Mouse (Mus musculus) forebrain, embryonic 13.5 days (tissue): Measurements from ENCODE around the gene Zfp27. TPM values are rescaled to one million over a fixed set of nuclear protein-coding genes. Genes with fewer than 3 reads are reported as not detected.

Experiments
- ATAC-seq: fragments of 200-750 bp; cut with Nextera tagmentation; 2 replicates; pipeline ENCODE4 v1.8.0; 2017
- H3K27ac ChIP-seq: fragments of 300-500 bp; sonication (generic); 2 replicates; pipeline ENCODE4 v1.5.1; 2015; ENCODE audit warnings: inconsistent platforms, mild to moderate bottlenecking, moderate library complexity
- H3K27me3 ChIP-seq: fragments of 300-500 bp; sonication (generic); 2 replicates; pipeline ENCODE4 v1.6.1; 2015; ENCODE audit warnings: mild to moderate bottlenecking, inconsistent platforms
- H3K36me3 ChIP-seq: fragments of 300-500 bp; sonication (generic); 2 replicates; pipeline ENCODE4 v1.6.1; 2015; ENCODE audit warnings: mild to moderate bottlenecking, inconsistent platforms; ENCODE audit not compliant: poor library complexity, severe bottlenecking
- H3K4me1 ChIP-seq: fragments of 300-500 bp; sonication (generic); 2 replicates; pipeline ENCODE4 v1.6.1; 2015; ENCODE audit warnings: inconsistent platforms
- H3K4me2 ChIP-seq: fragments of 300-500 bp; sonication (generic); 2 replicates; pipeline ENCODE4 v1.6.1; 2015; ENCODE audit warnings: inconsistent platforms, mild to moderate bottlenecking, moderate library complexity
- H3K4me3 ChIP-seq: fragments of 300-500 bp; sonication (generic); 2 replicates; pipeline ENCODE4 v1.5.1; 2015; ENCODE audit warnings: mild to moderate bottlenecking, inconsistent platforms
- H3K9ac ChIP-seq: fragments of 300-500 bp; sonication (generic); 2 replicates; pipeline ENCODE4 v1.6.1; 2015; ENCODE audit warnings: mild to moderate bottlenecking, inconsistent platforms
- H3K9me3 ChIP-seq: fragments of 300-500 bp; sonication (generic); replicated peaks from 2 replicates; pipeline ENCODE4 v1.6.1; 2016; ENCODE audit warnings: inconsistent platforms
- WGBS: fragments of 180-500 bp; shearing (Covaris S2); methylation state at CpG from one replicate; pipeline ENCODE4 v1.1.7; 2015; 5-methylcytosine and 5-hydroxymethylcytosine counted together
- polyA plus RNA-seq: library from polyadenylated mRNA; unstranded; fragments of >200 nt; fragmentation: Nextera tagmentation; extraction: Ambion mirVana; gene quantifications from 2 replicates; pipeline ENCODE4 v1.2.1, GENCODE M21; 2015

Gene Zfp27
- 13.7 and 15.5 TPM in 2 replicates for polyA plus RNA-seq

DNA sequence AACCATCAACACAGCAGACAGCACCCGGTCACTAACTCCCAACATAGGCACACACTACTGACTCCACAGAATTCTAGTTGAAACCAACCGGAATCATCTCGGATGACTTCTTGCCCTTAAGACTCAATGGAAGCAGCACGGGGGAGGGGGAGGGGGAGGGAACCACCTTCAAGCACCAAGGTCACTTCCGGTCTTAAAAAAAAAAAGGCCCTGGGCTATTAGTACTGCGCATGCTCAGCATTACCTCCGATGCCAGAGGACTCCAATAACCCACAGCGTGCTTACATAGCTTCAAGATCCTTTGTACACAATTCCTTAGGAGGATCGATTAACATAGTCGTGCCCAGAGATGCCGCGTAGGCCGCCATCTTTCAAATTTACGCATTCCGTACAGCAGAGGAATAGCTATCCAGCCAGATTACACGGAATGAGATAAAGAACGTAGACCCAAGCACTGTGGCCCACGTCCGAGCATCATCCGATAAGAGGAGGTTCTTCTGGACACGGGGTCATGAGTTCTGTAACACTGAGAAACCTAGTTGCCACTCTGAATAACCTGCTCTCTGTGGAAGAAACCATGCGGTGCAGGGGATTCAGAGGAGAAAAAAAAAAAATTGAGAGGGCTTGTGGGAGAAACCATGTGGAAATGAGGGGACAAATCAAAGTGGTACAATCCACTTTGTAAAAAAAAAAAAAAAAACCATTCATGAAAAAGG is at the start of gene Zfp27:
Gene Zfp27 (minus strand): TSS at position 607 of the 716 bp plus-strand sequence.
- H3K4me1 ChIP-seq = peaks cover 29% of the 10 kb centered on the region

DNA sequence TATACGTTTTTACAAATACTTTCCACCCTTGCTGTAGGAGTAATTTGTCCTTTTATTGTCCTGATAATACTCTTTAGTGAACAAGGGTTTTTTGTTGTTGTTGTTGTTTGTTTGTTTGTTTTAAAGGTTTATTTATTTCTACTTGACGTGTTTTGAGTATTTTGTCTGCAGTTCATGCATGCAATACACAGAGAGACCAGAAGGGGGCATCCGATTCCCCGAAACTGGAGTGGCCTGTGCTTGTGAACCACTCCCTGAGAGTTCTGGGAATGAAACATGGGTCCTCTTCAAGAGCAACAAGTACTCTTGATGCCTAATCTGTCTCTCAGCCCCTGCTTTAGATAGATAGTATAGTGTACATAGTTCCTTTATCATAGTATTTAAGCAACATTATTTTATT is 48.4 kb upstream of the Zfp27 start:
- Histone ChIP-seq H3K4me1 (peaks cover 15% of the 10 kb centered on the region), H3K27me3 (no peaks in the 10 kb centered on the region), H3K9me3 (no peaks in the 10 kb centered on the region), H3K4me3 (no peak overlapping the region; the same call in 1 of the 2 replicates), H3K4me2 (peak overlapping the region; percentile 66), H3K27ac (no peak overlapping the region), H3K9ac (no peak overlapping the region), H3K36me3 (peaks cover 16% of the 10 kb centered on the region)
- WGBS = 24% methylated on average over 4 of the region's 4 CpGs
- no peak for ATAC-seq

More for the DNA sequence above, at the start of gene Zfp27:
- Histone ChIP-seq H3K4me3 (peak within 1 kb of the TSS; percentile 58), H3K9ac (peak within 1 kb of the TSS; percentile 71), H3K4me2 (peak within 1 kb of the TSS; percentile 67), H3K9me3 (no peaks in the 10 kb centered on the region), H3K36me3 (peaks cover 20% of the 10 kb centered on the region), H3K27ac (peak within 1 kb of the TSS; percentile 99), H3K27me3 (no peaks in the 10 kb centered on the region)
- WGBS = under 1% methylated on average over 22 of the region's 22 CpGs
- ATAC-seq = peak; percentile 84

DNA sequence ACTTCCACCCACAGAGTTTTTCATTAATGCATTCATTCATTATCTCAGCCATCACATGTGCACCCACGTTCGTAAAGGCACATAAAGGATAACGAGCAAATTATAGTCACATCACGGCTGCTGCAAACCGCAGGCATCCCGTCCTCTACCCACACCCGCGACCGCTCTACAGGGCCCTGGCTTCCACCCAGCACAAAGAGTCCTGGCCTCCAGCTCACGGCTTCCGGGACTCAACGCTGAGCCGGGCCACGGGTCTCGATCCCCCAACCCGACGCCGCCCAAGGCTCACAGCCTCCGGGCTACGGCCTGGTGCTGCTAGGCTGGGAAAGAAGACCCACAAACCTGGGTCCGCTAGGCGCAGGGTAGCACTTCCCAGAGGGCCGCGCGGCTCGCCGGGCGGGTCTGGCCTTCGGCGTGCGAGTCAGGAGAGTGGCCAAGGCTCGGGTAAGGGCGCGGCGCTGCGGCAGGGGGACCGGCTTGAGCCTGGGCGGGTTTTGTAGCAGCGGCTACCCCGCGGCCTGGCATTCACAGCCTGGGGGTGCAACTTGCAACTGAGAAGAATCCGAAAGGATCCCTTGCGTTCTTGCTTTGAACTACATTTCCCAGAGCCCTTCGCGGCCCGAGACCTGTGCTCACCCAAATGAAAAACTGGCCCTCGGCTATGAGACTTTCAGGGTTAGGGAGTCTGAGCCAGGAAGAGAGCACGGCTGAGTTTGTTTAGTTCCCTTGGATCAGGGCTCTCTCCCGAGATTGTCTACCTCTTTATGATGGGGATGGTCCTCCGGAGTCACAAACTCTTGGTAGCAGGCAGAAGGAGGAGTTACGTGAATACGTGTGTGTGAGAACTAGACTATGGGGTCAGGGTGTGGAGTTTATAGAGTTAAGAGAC is 47.4 kb upstream of the Zfp27 start, which contains the start of gene Zfp74:
Gene Zfp74 (minus strand): TSS at position 577 of the 889 bp plus-strand sequence.
- H3K36me3 ChIP-seq = peaks cover 21% of the 10 kb centered on the region

DNA sequence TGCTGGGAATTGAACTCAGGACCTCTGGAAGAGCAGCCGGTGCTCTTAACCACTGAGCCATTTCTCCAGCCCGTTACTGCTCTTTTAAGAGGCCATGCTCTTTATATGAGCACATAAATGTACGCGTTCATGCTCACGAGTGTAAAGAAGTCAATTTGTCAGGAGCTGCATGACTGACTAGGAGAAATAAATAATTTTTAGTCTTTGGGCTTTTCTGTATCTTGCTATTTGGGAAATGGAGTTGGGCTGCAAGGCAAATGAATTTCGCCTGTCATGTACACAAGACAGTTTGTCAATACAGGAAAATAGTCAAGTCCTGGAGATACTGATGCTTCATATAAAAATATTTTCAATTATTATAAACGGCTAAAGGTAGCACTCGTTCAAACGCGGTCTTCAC is 46.7 kb upstream of the Zfp27 start:
- H3K9ac ChIP-seq = peak overlapping the region; percentile 91
- ATAC-seq = no peak
- H3K27me3 ChIP-seq = no peaks in the 10 kb centered on the region
- WGBS = 44% methylated on average over 10 of the region's 10 CpGs
- peak overlapping the region; percentile 95 for H3K27ac ChIP-seq
- H3K36me3 ChIP-seq = peaks cover 23% of the 10 kb centered on the region
- no peaks in the 10 kb centered on the region for H3K9me3 ChIP-seq
- peaks cover 15% of the 10 kb centered on the region for H3K4me1 ChIP-seq
- H3K4me3 ChIP-seq = peak overlapping the region; percentile 77
- peak overlapping the region; percentile 66 for H3K4me2 ChIP-seq

More for the DNA sequence above, 47.4 kb upstream of the Zfp27 start, which contains the start of gene Zfp74:
- Histone ChIP-seq H3K27me3 (no peaks in the 10 kb centered on the region), H3K4me1 (peaks cover 15% of the 10 kb centered on the region), H3K4me3 (peak within 1 kb of the TSS; percentile 77), H3K9me3 (no peaks in the 10 kb centered on the region), H3K27ac (peak within 1 kb of the TSS; percentile 95), H3K4me2 (peak within 1 kb of the TSS; percentile 66), H3K9ac (peak within 1 kb of the TSS; percentile 91)
- peak; percentile 95 for ATAC-seq
- under 1% methylated on average over 52 of the region's 52 CpGs for WGBS

DNA sequence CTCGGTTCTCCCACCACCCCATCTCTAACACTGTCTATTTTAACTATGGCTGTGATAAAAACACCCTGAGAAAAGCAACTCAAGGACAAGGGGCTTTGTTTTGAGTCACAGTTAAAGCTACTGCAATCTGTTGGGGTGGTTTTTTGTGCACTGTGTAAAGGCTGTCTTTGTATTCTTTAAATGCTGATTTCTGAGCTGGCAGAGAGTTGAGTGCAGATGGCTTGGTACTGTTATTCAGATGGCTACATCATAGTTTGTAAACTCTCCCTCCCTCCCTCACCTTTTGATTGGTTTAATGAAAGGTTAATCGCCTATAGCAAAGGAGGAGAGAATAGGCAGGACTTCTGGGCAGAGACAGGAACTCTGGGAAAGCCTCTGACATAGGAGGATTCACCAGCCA is 37.8 kb upstream of the Zfp27 start:
- ATAC-seq = no peak

DNA sequence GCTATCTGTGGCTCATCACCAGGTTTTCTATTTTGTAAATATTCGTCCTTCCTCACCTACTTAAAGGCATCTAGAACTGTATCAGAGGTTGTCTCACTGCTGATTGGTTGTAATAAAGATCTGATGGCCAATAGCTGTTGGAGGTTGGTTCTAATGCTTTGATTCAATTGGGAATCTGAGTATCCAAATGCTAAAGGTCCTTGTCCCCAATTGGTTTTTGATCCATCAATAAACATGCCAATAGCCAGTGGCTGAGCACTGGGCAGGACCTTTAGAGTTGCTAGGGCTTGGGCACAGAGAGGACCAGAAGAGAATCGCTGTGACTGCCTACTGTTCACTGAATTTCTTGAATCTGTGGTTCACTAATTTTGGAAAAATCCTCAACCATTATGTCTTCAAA is 37.3 kb upstream of the Zfp27 start:
- WGBS = 80% methylated on average over 2 of the region's 2 CpGs

More for the DNA sequence above, 37.8 kb upstream of the Zfp27 start:
- Histone ChIP-seq H3K9ac (no peak overlapping the region), H3K4me2 (no peak overlapping the region), H3K4me3 (no peak overlapping the region), H3K36me3 (peaks cover 32% of the 10 kb centered on the region), H3K4me1 (peaks cover 3% of the 10 kb centered on the region; the same call in 1 of the 2 replicates), H3K27ac (no peak overlapping the region), H3K9me3 (no peaks in the 10 kb centered on the region), H3K27me3 (no peaks in the 10 kb centered on the region)
- 66% methylated on average over 2 of the region's 2 CpGs for WGBS

DNA sequence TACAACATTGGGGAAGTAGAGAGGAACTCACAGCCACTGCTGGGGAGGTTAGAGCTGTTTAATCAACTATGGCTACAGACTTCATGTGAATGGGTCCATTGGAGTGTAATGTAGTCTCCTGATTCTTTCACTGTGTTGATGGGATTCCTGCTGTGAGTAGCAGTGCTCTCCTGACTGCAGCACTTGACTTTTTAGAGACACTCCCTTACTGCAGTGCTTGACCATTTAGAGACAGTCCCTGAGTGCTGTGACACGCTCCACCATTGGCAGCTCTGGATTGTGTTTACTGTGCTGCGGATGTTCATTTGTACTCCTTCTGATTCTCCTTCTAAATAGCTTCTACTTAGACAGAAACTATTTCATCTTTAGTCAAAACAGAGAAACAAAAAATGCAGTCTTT is 36.4 kb upstream of the Zfp27 start:
- Histone ChIP-seq H3K4me2 (no peak overlapping the region), H3K9ac (no peak overlapping the region), H3K36me3 (peaks cover 30% of the 10 kb centered on the region), H3K27ac (no peak overlapping the region), H3K4me3 (no peak overlapping the region), H3K4me1 (peaks cover 3% of the 10 kb centered on the region; the same call in 1 of the 2 replicates), H3K9me3 (no peaks in the 10 kb centered on the region), H3K27me3 (no peaks in the 10 kb centered on the region)
- no peak for ATAC-seq
- 37% methylated on average over 2 of the region's 2 CpGs for WGBS

More for the DNA sequence above, 37.3 kb upstream of the Zfp27 start:
- Histone ChIP-seq H3K4me3 (no peak overlapping the region), H3K4me2 (no peak overlapping the region), H3K9ac (no peak overlapping the region), H3K36me3 (peaks cover 32% of the 10 kb centered on the region), H3K4me1 (peaks cover 3% of the 10 kb centered on the region; the same call in 1 of the 2 replicates), H3K27me3 (no peaks in the 10 kb centered on the region), H3K27ac (no peak overlapping the region), H3K9me3 (no peaks in the 10 kb centered on the region)
- ATAC-seq = no peak

DNA sequence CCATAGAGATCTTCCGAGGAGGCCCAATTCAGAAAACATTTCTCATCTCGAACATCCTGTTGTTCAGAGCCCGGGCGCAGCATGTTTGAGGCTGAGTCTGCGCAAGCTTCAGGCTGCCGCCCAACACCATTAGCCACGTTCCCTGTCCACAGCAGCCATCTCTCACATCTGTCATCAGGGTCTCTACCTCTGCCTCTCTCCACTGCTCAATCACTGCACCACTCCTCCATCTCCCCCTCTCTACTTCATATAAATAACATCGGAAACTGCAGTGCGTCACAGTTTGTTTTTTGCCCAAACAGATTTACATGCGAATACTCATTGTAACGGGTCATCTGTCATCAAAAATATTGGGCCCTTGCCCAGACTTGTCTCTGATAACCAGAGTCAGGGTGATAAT is 34.7 kb upstream of the Zfp27 start:
- Histone ChIP-seq H3K4me1 (peaks cover 3% of the 10 kb centered on the region; the same call in 1 of the 2 replicates), H3K27ac (no peak overlapping the region), H3K27me3 (no peaks in the 10 kb centered on the region), H3K4me2 (no peak overlapping the region), H3K9ac (0 out of 2 replicates have a peak overlapping the region, but pooled peaks have one; percentile 8), H3K36me3 (peaks cover 41% of the 10 kb centered on the region), H3K9me3 (no peaks in the 10 kb centered on the region), H3K4me3 (no peak overlapping the region)
- ATAC-seq = no peak
- 89% methylated on average over 11 of the region's 11 CpGs for WGBS

DNA sequence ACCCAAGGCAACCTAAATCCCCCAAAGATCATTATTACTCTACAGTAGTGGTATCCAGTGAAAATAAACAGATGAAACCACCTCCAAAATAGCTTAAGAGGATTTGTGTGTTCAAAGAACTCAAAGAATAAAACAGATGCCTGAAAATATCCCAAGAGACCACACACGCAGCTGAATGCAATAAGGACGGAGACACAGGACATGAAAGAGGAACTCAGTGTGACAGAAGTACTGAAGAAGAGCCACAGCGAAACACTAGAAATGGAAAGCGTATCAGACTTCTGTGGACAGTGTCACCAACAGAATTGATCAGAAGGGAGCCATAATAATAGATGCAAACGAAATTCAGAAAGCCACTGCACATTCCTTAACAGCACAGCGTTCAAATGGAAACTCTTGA is 32.5 kb upstream of the Zfp27 start:
- H3K9ac ChIP-seq = no peak overlapping the region
- no peaks in the 10 kb centered on the region for H3K27me3 ChIP-seq
- peaks cover 63% of the 10 kb centered on the region for H3K36me3 ChIP-seq
- ATAC-seq = no peak
- no peak overlapping the region for H3K27ac ChIP-seq
- 84% methylated on average over 6 of the region's 6 CpGs for WGBS
- no peaks in the 10 kb centered on the region for H3K9me3 ChIP-seq
- H3K4me3 ChIP-seq = no peak overlapping the region
- no peak overlapping the region for H3K4me2 ChIP-seq
- H3K4me1 ChIP-seq = peaks cover 3% of the 10 kb centered on the region; the same call in 1 of the 2 replicates

DNA sequence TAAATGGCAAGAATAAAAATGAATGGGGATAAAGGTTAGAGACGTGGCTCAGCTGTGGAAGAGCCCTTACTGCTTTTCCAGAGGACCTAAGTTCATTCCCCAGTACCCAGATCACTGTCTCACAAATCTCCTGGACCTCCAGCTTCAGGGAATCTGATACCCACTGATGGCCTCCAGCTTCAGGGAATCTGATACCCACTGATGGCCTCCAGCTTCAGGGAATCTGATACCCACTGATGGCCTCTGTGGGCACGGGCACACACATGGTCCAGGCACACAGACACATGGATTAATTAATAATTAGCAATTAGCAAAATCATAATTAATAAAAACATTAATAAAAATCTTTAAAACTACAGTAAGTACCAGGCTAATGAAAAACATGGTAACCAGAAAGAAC is 16.4 kb upstream of the Zfp27 start:
- Histone ChIP-seq H3K9me3 (no peaks in the 10 kb centered on the region; the same call in 1 of the 2 replicates), H3K36me3 (no peaks in the 10 kb centered on the region), H3K9ac (no peak overlapping the region), H3K4me1 (no peaks in the 10 kb centered on the region), H3K4me3 (no peak overlapping the region), H3K27ac (no peak overlapping the region), H3K4me2 (no peak overlapping the region), H3K27me3 (no peaks in the 10 kb centered on the region)
- ATAC-seq = no peak
- 91% methylated on average over 2 of the region's 2 CpGs for WGBS

DNA sequence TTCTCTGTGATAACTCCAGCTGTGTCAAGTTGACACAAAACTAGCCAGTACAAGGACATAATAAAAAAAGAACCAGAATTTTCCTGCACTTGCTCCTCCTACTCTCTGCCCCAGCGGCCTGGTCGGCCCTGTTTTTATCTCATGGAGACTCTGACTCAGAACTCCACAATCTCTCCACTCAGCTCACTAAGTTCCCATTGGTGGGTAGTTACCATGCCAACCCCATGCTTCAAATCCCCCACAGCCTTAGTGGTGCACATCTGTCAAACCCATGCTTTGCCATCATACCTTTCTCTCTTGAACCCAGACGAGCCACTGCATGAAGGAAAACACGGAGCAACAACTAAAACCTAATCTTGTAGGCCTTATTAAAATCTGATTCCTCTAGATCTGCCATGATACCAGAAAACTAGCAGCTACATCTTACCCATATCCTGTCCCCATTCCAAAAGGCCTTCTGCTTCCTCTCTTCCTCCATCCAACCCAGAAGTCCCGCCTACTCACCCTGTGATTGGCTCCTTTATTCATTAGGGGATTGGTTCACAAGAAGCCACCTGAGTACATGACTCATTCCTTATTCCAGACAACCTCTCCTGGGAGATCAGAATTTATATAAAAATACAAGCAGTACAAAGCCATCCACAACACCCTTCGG is 15.2 kb upstream of the Zfp27 start:
- no peak overlapping the region for H3K4me2 ChIP-seq
- H3K9ac ChIP-seq = no peak overlapping the region
- H3K36me3 ChIP-seq = peaks cover 10% of the 10 kb centered on the region
- no peaks in the 10 kb centered on the region; the same call in 1 of the 2 replicates for H3K9me3 ChIP-seq
- no peak for ATAC-seq
- WGBS = 87% methylated on average over 6 of the region's 6 CpGs
- no peaks in the 10 kb centered on the region for H3K27me3 ChIP-seq
- H3K4me1 ChIP-seq = no peaks in the 10 kb centered on the region
- H3K27ac ChIP-seq = no peak overlapping the region
- no peak overlapping the region for H3K4me3 ChIP-seq
